Mouse (Mus musculus) myocyte (in vitro differentiated cells): ENCODE measurements around the gene Bbof1. TPM values are rescaled to one million over a fixed set of nuclear protein-coding genes. Genes with fewer than 3 reads are reported as not detected.
A peak's percentile ranks its signal among the peaks of the same experiment; 100 is the strongest.

ENCODE experiments used
- H3K27me3 ChIP-seq: one replicate; pipeline ENCODE4 v1.6.1; 2011; ENCODE audit not compliant: control insufficient read depth, insufficient read depth, insufficient read length
- H3K36me3 ChIP-seq: one replicate; pipeline ENCODE4 v1.6.1; 2011; ENCODE audit not compliant: control insufficient read depth, insufficient read depth
- H3K4me2 ChIP-seq: one replicate; pipeline ENCODE4 v1.6.1; 2011; ENCODE audit warnings: low read depth, control low read depth
- H3K4me3 ChIP-seq: one replicate; pipeline ENCODE4 v1.5.1; 2011; ENCODE audit warnings: mild to moderate bottlenecking, control low read depth, moderate library complexity
- H3K79me2 ChIP-seq: one replicate; pipeline ENCODE4 v1.6.1; 2011; ENCODE audit not compliant: control insufficient read depth, insufficient read depth
- H3ac ChIP-seq: one replicate; pipeline ENCODE4 v1.6.1; 2011; ENCODE audit not compliant: control insufficient read depth, insufficient read length
- CEBPB ChIP-seq: IDR thresholded peaks from 2 replicates; pipeline ENCODE4 v1.6.1; 2011; ENCODE audit warnings: mild to moderate bottlenecking, moderate library complexity; ENCODE audit not compliant: poor library complexity, insufficient read depth, severe bottlenecking
- E2F4 ChIP-seq: IDR thresholded peaks from one replicate; pipeline ENCODE4 v1.6.1; 2011; ENCODE audit warnings: mild to moderate bottlenecking, control low read depth, moderate library complexity; ENCODE audit not compliant: insufficient read depth
- MAX ChIP-seq: IDR thresholded peaks from one replicate; pipeline ENCODE4 v1.6.1; 2011; ENCODE audit warnings: low read depth, mild to moderate bottlenecking, control low read depth
- MYOD1 ChIP-seq, 3 experiments: IDR thresholded peaks; one replicate each; pipeline ENCODE4 v1.6.1; 2011; ENCODE audit warnings: control low read depth in 2 of 3, low read depth in 2 of 3, mild to moderate bottlenecking in 2 of 3, moderate library complexity in 1 of 3; ENCODE audit not compliant: insufficient read length in 2 of 3, control insufficient read depth in 1 of 3
- MYOG ChIP-seq, 3 experiments: IDR thresholded peaks; one replicate each; pipeline ENCODE4 v1.6.1; 2011; ENCODE audit warnings: control low read depth in 2 of 3, low read depth in 2 of 3, mild to moderate bottlenecking in 2 of 3; ENCODE audit not compliant: insufficient read length in 2 of 3, control insufficient read depth in 1 of 3, insufficient read depth in 1 of 3
- POLR2A ChIP-seq: IDR thresholded peaks from one replicate; pipeline ENCODE4 v1.6.1; 2011; ENCODE audit warnings: low read depth, mild to moderate bottlenecking, control low read depth, moderate library complexity; ENCODE audit not compliant: insufficient read length
- POLR2AphosphoS2 ChIP-seq: IDR thresholded peaks from one replicate; pipeline ENCODE4 v1.6.1; 2011; ENCODE audit warnings: low read depth, control low read depth; ENCODE audit not compliant: insufficient read length
- REST ChIP-seq: IDR thresholded peaks from one replicate; pipeline ENCODE4 v1.6.1; 2011; ENCODE audit warnings: mild to moderate bottlenecking, control low read depth, moderate library complexity; ENCODE audit not compliant: insufficient read depth, insufficient read length
- SRF ChIP-seq: IDR thresholded peaks from one replicate; pipeline ENCODE4 v1.6.1; 2011; ENCODE audit warnings: low read depth; ENCODE audit not compliant: control insufficient read depth, insufficient read length
- TCF12 ChIP-seq: IDR thresholded peaks from one replicate; pipeline ENCODE4 v1.6.1; 2011; ENCODE audit warnings: mild to moderate bottlenecking, control low read depth; ENCODE audit not compliant: poor library complexity, insufficient read depth, severe bottlenecking
- TCF3 ChIP-seq: IDR thresholded peaks from one replicate; pipeline ENCODE4 v1.6.1; 2011; ENCODE audit warnings: low read depth, control low read depth; ENCODE audit not compliant: insufficient read length
- USF1 ChIP-seq: IDR thresholded peaks from one replicate; pipeline ENCODE4 v1.6.1; 2011; ENCODE audit warnings: low read depth, mild to moderate bottlenecking, control low read depth, moderate library complexity
- polyA plus RNA-seq: library from polyadenylated mRNA; unstranded; fragments of >200 nt; fragmentation: generic; extraction: Trizol; gene quantifications from one replicate; pipeline ENCODE4 v1.2.1, GENCODE M21; 2012; ENCODE audit warnings: missing spikeins

Gene Bbof1
- polyA plus RNA-seq, 1 experiment = 0.38 TPM

- Histone ChIP-seq H3K36me3 (no peaks in the 10 kb centered on the region), H3K79me2 (no peaks in the 10 kb centered on the region), H3K4me3 (no peak overlapping the region), H3K4me2 (no peak overlapping the region), H3K27me3 (no peaks in the 10 kb centered on the region), H3ac (no peak overlapping the region)
- TF ChIP-seq TCF3 (no peak), MYOG (IDR thresholded peaks at IDR 0.05; ENCODE audit: control insufficient read depth in 1 of 3, insufficient read depth in 1 of 3, insufficient read length in 2 of 3, low read depth in 2 of 3) (no peak), USF1 (no peak), POLR2A (no peak), REST (no peak), SRF (no peak), CEBPB (no peak), MYOD1 (IDR thresholded peaks at IDR 0.05; ENCODE audit: control insufficient read depth in 1 of 3, insufficient read length in 2 of 3, low read depth in 2 of 3) (no peak), POLR2AphosphoS2 (no peak), TCF12 (no peak), MAX (no peak), E2F4 (no peak)
Measured at GRCm38 (mm10) chr12:84404541-84404940, 4.3 kb upstream of the Bbof1 start.

DNA sequence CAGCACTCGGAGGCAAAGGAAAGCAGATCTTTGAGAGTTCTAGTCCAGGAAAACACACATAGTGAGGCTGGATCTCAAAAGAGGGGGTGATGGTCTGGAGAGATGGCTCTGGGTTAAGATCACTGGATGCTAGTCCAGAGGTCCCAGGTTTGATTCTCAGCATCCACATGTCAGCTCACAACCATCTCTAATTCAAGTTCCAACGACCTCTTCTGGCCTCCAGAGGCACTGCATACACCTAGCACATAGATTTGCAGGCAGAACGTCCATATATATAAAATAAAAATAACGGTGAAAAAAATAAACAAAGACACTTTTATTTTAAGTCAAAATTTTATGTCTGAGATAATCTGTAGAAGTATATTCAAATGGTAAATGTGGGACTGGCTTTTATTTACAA lies 1.6 kb upstream of the Bbof1 start:
- H3K27me3 ChIP-seq = no peaks in the 10 kb centered on the region
- H3K4me3 ChIP-seq = peak overlapping the region; percentile 58
- TF ChIP-seq POLR2A = no peak
- TF ChIP-seq CEBPB = no peak
- TF ChIP-seq MAX = no peak
- H3K36me3 ChIP-seq = no peaks in the 10 kb centered on the region
- no peak overlapping the region for H3K4me2 ChIP-seq
- H3K79me2 ChIP-seq = no peaks in the 10 kb centered on the region
- H3ac ChIP-seq = no peak overlapping the region

GRCm38 (mm10) chr12:84407874-84408818 lies 725 bp upstream of the Bbof1 start:
- Histone ChIP-seq H3K79me2 (no peaks in the 10 kb centered on the region), H3ac (peak overlapping the region; percentile 65), H3K4me3 (peak overlapping the region; percentile 58), H3K27me3 (no peaks in the 10 kb centered on the region), H3K4me2 (peak overlapping the region; percentile 99), H3K36me3 (no peaks in the 10 kb centered on the region)
- TF ChIP-seq SRF (no peak), CEBPB (peak; percentile 64; the same call in 1 of the 2 replicates), MYOG (IDR thresholded peaks at IDR 0.05; ENCODE audit: control insufficient read depth in 1 of 3, insufficient read depth in 1 of 3, insufficient read length in 2 of 3, low read depth in 2 of 3) (peak in 1 of 3 experiments; percentile 1)

- no peak for TF ChIP-seq SRF
- TF ChIP-seq POLR2A = peak; percentile 76
- TF ChIP-seq POLR2AphosphoS2 = peak; percentile 39
- Histone ChIP-seq H3K4me3 (peak within 1 kb of the TSS; percentile 21), H3K4me2 (peak within 1 kb of the TSS; percentile 62), H3ac (no peak within 1 kb of the TSS), H3K79me2 (no peaks in the 10 kb centered on the region), H3K36me3 (no peaks in the 10 kb centered on the region), H3K27me3 (no peaks in the 10 kb centered on the region)
Measured at GRCm38 (mm10) chr12:84416834-84417604, 8.1 kb downstream of the Bbof1 start, which contains the start of gene Rnf113a2. Gene Rnf113a2 (plus strand): TSS chr12:84417196.

DNA sequence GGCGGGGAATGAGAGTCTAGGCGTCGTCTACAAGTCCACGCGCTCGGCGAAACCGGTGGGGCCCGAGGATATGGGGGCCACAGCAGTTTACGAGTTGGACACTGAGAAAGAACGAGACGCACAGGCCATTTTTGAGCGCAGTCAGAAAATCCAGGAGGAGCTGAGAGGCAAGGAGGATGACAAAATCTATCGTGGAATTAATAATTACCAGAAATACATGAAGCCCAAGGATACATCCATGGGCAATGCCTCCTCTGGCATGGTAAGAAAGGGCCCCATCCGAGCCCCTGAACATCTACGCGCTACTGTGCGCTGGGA lies 8.7 kb downstream of the Bbof1 start:
- H3ac ChIP-seq = no peak overlapping the region
- H3K27me3 ChIP-seq = no peaks in the 10 kb centered on the region
- H3K79me2 ChIP-seq = no peaks in the 10 kb centered on the region
- TF ChIP-seq POLR2A = no peak
- no peak for TF ChIP-seq REST
- TF ChIP-seq POLR2AphosphoS2 = no peak
- TF ChIP-seq USF1 = no peak
- no peak for TF ChIP-seq MAX
- TF ChIP-seq TCF3 = no peak
- TF ChIP-seq SRF = no peak
- no peak for TF ChIP-seq MYOD1 (IDR thresholded peaks at IDR 0.05; ENCODE audit: control insufficient read depth in 1 of 3, insufficient read length in 2 of 3, low read depth in 2 of 3)
- no peak for TF ChIP-seq CEBPB
- no peak for TF ChIP-seq E2F4
- no peak for TF ChIP-seq MYOG (IDR thresholded peaks at IDR 0.05; ENCODE audit: control insufficient read depth in 1 of 3, insufficient read depth in 1 of 3, insufficient read length in 2 of 3, low read depth in 2 of 3)
- no peak for TF ChIP-seq TCF12
- H3K36me3 ChIP-seq = no peaks in the 10 kb centered on the region
- peak overlapping the region; percentile 21 for H3K4me3 ChIP-seq
- H3K4me2 ChIP-seq = peak overlapping the region; percentile 62
